Mouse (Mus musculus) liver, postnatal 0 days (tissue): ENCODE results near the gene Mycbp.

ENCODE experiments used
- CTCF ChIP-seq: sonication (generic); IDR thresholded peaks from 2 replicates; pipeline ENCODE4 v1.5.1; 2016; ENCODE audit warnings: antibody characterized with exemption, low read depth
- EP300 ChIP-seq: IDR thresholded peaks from 2 replicates; pipeline ENCODE4 v1.6.1; 2016; ENCODE audit warnings: antibody characterized with exemption, low read depth, mild to moderate bottlenecking

- TF ChIP-seq CTCF (no peak), EP300 (no peak)
Measured at GRCm38 (mm10) chr4:123858090-123858489, 46.5 kb upstream of the Mycbp start.
